ENCODE assay signal across 8 mouse cellular contexts in genomic region chr11:6599011-6599681, GRCm38 (mm10). TPM values are rescaled to one million over a fixed set of nuclear protein-coding genes. Genes with fewer than 3 reads are reported as not detected.
DNase-seq lines count a peak whose midpoint lies in the region; ATAC-seq lines count a peak whose summit lies in the region.

No protein-coding gene starts in this region.

- H3K27ac ChIP-seq in hindbrain, embryonic 12.5 days = peak overlapping the region; percentile 87
- H3K27ac ChIP-seq in midbrain, embryonic 16.5 days (ENCODE audit: low read length) = peak overlapping the region; percentile 68

- ATAC-seq in hindbrain, embryonic 12.5 days (ENCODE audit: low FRiP score) = peak; percentile 49
- peak; percentile 18 for ATAC-seq in midbrain, embryonic 16.5 days
- ATAC-seq in monocyte, adult 5-6 weeks (replicated peaks; ENCODE audit: insufficient number of reproducible peaks, low FRiP score, low TSS enrichment, poor library complexity, severe bottlenecking) = no peak

- no peaks in the 10 kb centered on the region for H3K9me3 ChIP-seq in hindbrain, embryonic 12.5 days (replicated peaks)
- H3K9me3 ChIP-seq in midbrain, embryonic 16.5 days (replicated peaks; ENCODE audit: control insufficient read depth, low read length, poor library complexity, severe bottlenecking) = no peaks in the 10 kb centered on the region

- H3K4me2 ChIP-seq in hindbrain, embryonic 12.5 days (replicated peaks) = peak overlapping the region; percentile 46
- peak overlapping the region; percentile 63 for H3K4me2 ChIP-seq in midbrain, embryonic 16.5 days (ENCODE audit: low read length)

- peaks cover 67% of the 10 kb centered on the region for H3K4me1 ChIP-seq in hindbrain, embryonic 12.5 days
- peaks cover 36% of the 10 kb centered on the region for H3K4me1 ChIP-seq in midbrain, embryonic 16.5 days (ENCODE audit: control insufficient read depth, insufficient read depth, low read length)

- peak overlapping the region; percentile 60 for H3K9ac ChIP-seq in hindbrain, embryonic 12.5 days
- peak overlapping the region; percentile 52 for H3K9ac ChIP-seq in midbrain, embryonic 16.5 days (ENCODE audit: low read depth, low read length)

- 17% methylated on average over 24 of the region's 27 CpGs for WGBS in hindbrain, embryonic 12.5 days
- 9% methylated on average over 27 of the region's 27 CpGs for WGBS in midbrain, embryonic 16.5 days

- DNase-seq in layer of hippocampus, adult 11-12 months (ENCODE audit: low spot score) = peak; percentile 28
- DNase-seq in layer of hippocampus, adult 18-20 months (ENCODE audit: low spot score in 2 of 2) = no peak
- DNase-seq in embryo, embryonic 10.5 days (ENCODE audit: low spot score) = peak; percentile 40
- no peak for DNase-seq in lung, postnatal 10 days
- DNase-seq in thymus, adult 18-20 months = no peak

- peak overlapping the region; percentile 25 for H3K4me3 ChIP-seq in hindbrain, embryonic 12.5 days
- H3K4me3 ChIP-seq in midbrain, embryonic 16.5 days (ENCODE audit: low read depth, low read length) = peak overlapping the region; percentile 27

- 0 out of 2 replicates have a peak, but pooled peaks cover 3% of the 10 kb centered on the region for H3K27me3 ChIP-seq in hindbrain, embryonic 12.5 days
- H3K27me3 ChIP-seq in midbrain, embryonic 16.5 days (ENCODE audit: control insufficient read depth, insufficient read depth, low read depth, low read length) = no peaks in the 10 kb centered on the region

- peaks cover 69% of the 10 kb centered on the region for H3K36me3 ChIP-seq in hindbrain, embryonic 12.5 days
- H3K36me3 ChIP-seq in midbrain, embryonic 16.5 days (ENCODE audit: control insufficient read depth, insufficient read depth, low read length) = peaks cover 24% of the 10 kb centered on the region

RNA-seq across cellular contexts. Expression of gene Nacad, which starts 6.7 kb away (rescaled TPM):
- 10 to 100 TPM; 37.5 to 38.6 TPM for total RNA-seq in layer of hippocampus, adult 18-20 months (2021)
- 85.6 and 86.3 TPM in 2 replicates for polyA plus RNA-seq in hindbrain, embryonic 12.5 days (2016; fragmentation: Nextera tagmentation; extraction: Ambion mirVana)
- polyA plus RNA-seq in midbrain, embryonic 16.5 days (2015; fragmentation: Nextera tagmentation; extraction: Ambion mirVana) = 85.0 and 89.0 TPM in 2 replicates
- 0.78 to 2.7 TPM (median 0.85 TPM) in 3 replicates for total RNA-seq in monocyte, adult 5-6 weeks (2017)

RNA-seq across cellular contexts. Expression of gene Tbrg4, which starts 26.7 kb away (rescaled TPM):
- 10 to 100 TPM; 42.6 to 46.8 TPM for total RNA-seq in layer of hippocampus, adult 18-20 months (2021)
- 36.5 and 37.3 TPM in 2 replicates for polyA plus RNA-seq in hindbrain, embryonic 12.5 days (2016; fragmentation: Nextera tagmentation; extraction: Ambion mirVana)
- polyA plus RNA-seq in midbrain, embryonic 16.5 days (2015; fragmentation: Nextera tagmentation; extraction: Ambion mirVana) = 29.0 and 29.1 TPM in 2 replicates
- 14.7 to 21.2 TPM (median 15.2 TPM) in 3 replicates for total RNA-seq in monocyte, adult 5-6 weeks (2017)

RNA-seq across cellular contexts. Expression of gene Wap, which starts 39.3 kb away (rescaled TPM):
- total RNA-seq in layer of hippocampus, adult 18-20 months (2021) = not detected
- not detected in 2 replicates for polyA plus RNA-seq in hindbrain, embryonic 12.5 days (2016; fragmentation: Nextera tagmentation; extraction: Ambion mirVana)
- polyA plus RNA-seq in midbrain, embryonic 16.5 days (2015; fragmentation: Nextera tagmentation; extraction: Ambion mirVana) = not detected in 2 replicates
- total RNA-seq in monocyte, adult 5-6 weeks (2017) = not detected in 3 replicates

RNA-seq across cellular contexts. Expression of gene Ccm2, which starts 52.5 kb away (rescaled TPM):
- total RNA-seq in layer of hippocampus, adult 18-20 months (2021) = 10 to 100 TPM; 53.5 to 54.1 TPM
- polyA plus RNA-seq in hindbrain, embryonic 12.5 days (2016; fragmentation: Nextera tagmentation; extraction: Ambion mirVana) = 89.5 and 95.8 TPM in 2 replicates
- 81.4 and 84.3 TPM in 2 replicates for polyA plus RNA-seq in midbrain, embryonic 16.5 days (2015; fragmentation: Nextera tagmentation; extraction: Ambion mirVana)
- 148 to 199 TPM (median 172 TPM) in 3 replicates for total RNA-seq in monocyte, adult 5-6 weeks (2017)

RNA-seq across cellular contexts. Expression of gene Ramp3, which starts 59.2 kb away (rescaled TPM):
- 1 to 10 TPM; 6.6 to 7.3 TPM for total RNA-seq in layer of hippocampus, adult 18-20 months (2021)
- 5.7 and 9.6 TPM in 2 replicates for polyA plus RNA-seq in hindbrain, embryonic 12.5 days (2016; fragmentation: Nextera tagmentation; extraction: Ambion mirVana)
- polyA plus RNA-seq in midbrain, embryonic 16.5 days (2015; fragmentation: Nextera tagmentation; extraction: Ambion mirVana) = 12.3 and 13.1 TPM in 2 replicates
- not detected in 3 replicates for total RNA-seq in monocyte, adult 5-6 weeks (2017)

Comparison
In these comparisons a context has a peak if more than half of its experiments do, and no peak if none do; other contexts are left out.
1. DNase-seq: peak in layer of hippocampus, adult 11-12 months (single experiment) and embryo, embryonic 10.5 days (single experiment); none in layer of hippocampus, adult 18-20 months (0 of 2), lung, postnatal 10 days (single experiment) and thymus, adult 18-20 months (0 of 2).
2. RNA of gene Nacad, which starts 6.7 kb away (total RNA-seq): 37.5 to 38.6 TPM in layer of hippocampus, adult 18-20 months; 0.78 to 2.7 TPM in monocyte, adult 5-6 weeks; every median in the first group is over 10 times any median in the second.